Mouse (Mus musculus): ENCODE results near the gene Setd3. TPM values are rescaled to one million over a fixed set of nuclear protein-coding genes. Genes with fewer than 3 reads are reported as not detected.

The Setd3 gene
- total and polyA plus RNA-seq, 3 experiments = 40.1 to 59.9 TPM; not detected in 1

GRCm38 (mm10) chr12:108120434-108120833, 58.7 kb downstream of the Setd3 start:
- DNase-seq (ENCODE audit: low read depth, low spot score) = no peak
- Histone ChIP-seq H3K4me1 (ENCODE audit: control insufficient read depth in 1 of 2, insufficient read depth in 2 of 2, low read length in 2 of 2) (no peaks in the 10 kb centered on the region), H3K36me3 (ENCODE audit: control insufficient read depth in 1 of 2, insufficient read depth in 2 of 2, low read length in 2 of 2) (peaks cover 0 to 3% of the 10 kb centered on the region in 2 experiments; a peak in 1 of 4 replicates), H3K27ac (ENCODE audit: control insufficient read depth, low read depth, low read length) (no peak overlapping the region), H3K9ac (ENCODE audit: control insufficient read depth, low read depth, low read length, poor library complexity, severe bottlenecking) (no peak overlapping the region), H3K9me3 (replicated peaks; ENCODE audit: insufficient read depth, low read length) (no peaks in the 10 kb centered on the region), H3K79me2 (ENCODE audit: control insufficient read depth, insufficient read depth, low read length, poor library complexity) (peaks cover 1% of the 10 kb centered on the region; the same call in 1 of the 2 replicates), H3K4me3 (ENCODE audit: control insufficient read depth in 1 of 2, insufficient read depth in 1 of 2, low read depth in 2 of 2, low read length in 2 of 2) (no peak overlapping the region), H3K27me3 (ENCODE audit: control insufficient read depth in 1 of 2, insufficient read depth in 2 of 2, low read length in 2 of 2) (no peaks in the 10 kb centered on the region)
- TF ChIP-seq MEF2A (IDR thresholded peaks at IDR 0.05; ENCODE audit: extremely low read depth, insufficient replicate concordance, low read depth, low read length, poor library complexity, severe bottlenecking) (no peak), CTCF (IDR thresholded peaks at IDR 0.05 in 2 of 3, conservative IDR thresholded peaks at IDR 0.05 in 1 of 3; ENCODE audit: control insufficient read depth in 1 of 3, insufficient read depth in 1 of 3, low read depth in 2 of 3, low read length in 3 of 3, poor library complexity in 1 of 3, severe bottlenecking in 1 of 3) (no peak), ELF1 (IDR thresholded peaks at IDR 0.05; ENCODE audit: low read depth, low read length) (no peak), CHD2 (IDR thresholded peaks at IDR 0.05; ENCODE audit: low read length) (no peak), NRF1 (IDR thresholded peaks at IDR 0.05; ENCODE audit: insufficient read depth, low read depth, low read length, poor library complexity, severe bottlenecking) (no peak), NELFE (IDR thresholded peaks at IDR 0.05; ENCODE audit: low read depth, low read length) (no peak), ZC3H11A (IDR thresholded peaks at IDR 0.05; ENCODE audit: low read depth, low read length) (no peak), ETS1 (IDR thresholded peaks at IDR 0.05; ENCODE audit: low read depth, low read length) (no peak), RCOR1 (IDR thresholded peaks at IDR 0.05; ENCODE audit: low read depth, low read length) (no peak)

- no peak overlapping the region for H3K4me3 ChIP-seq (ENCODE audit: control insufficient read depth in 1 of 2, insufficient read depth in 1 of 2, low read depth in 2 of 2, low read length in 2 of 2)
- H3K79me2 ChIP-seq (ENCODE audit: control insufficient read depth, insufficient read depth, low read length, poor library complexity) = peaks cover 1% of the 10 kb centered on the region; the same call in 1 of the 2 replicates
- peaks cover 0 to 3% of the 10 kb centered on the region in 2 experiments; a peak in 1 of 4 replicates for H3K36me3 ChIP-seq (ENCODE audit: control insufficient read depth in 1 of 2, insufficient read depth in 2 of 2, low read length in 2 of 2)
- no peaks in the 10 kb centered on the region for H3K9me3 ChIP-seq (replicated peaks; ENCODE audit: insufficient read depth, low read length)
- H3K4me1 ChIP-seq (ENCODE audit: control insufficient read depth in 1 of 2, insufficient read depth in 2 of 2, low read length in 2 of 2) = no peaks in the 10 kb centered on the region
- no peak overlapping the region for H3K9ac ChIP-seq (ENCODE audit: control insufficient read depth, low read depth, low read length, poor library complexity, severe bottlenecking)
- DNase-seq (ENCODE audit: low read depth, low spot score) = no peak
- H3K27ac ChIP-seq (ENCODE audit: control insufficient read depth, low read depth, low read length) = no peak overlapping the region
- no peaks in the 10 kb centered on the region for H3K27me3 ChIP-seq (ENCODE audit: control insufficient read depth in 1 of 2, insufficient read depth in 2 of 2, low read length in 2 of 2)
- no peak for TF ChIP-seq NELFE (IDR thresholded peaks at IDR 0.05; ENCODE audit: low read depth, low read length)
- no peak for TF ChIP-seq TBP (IDR thresholded peaks at IDR 0.05; ENCODE audit: low read depth, low read length)
- TF ChIP-seq MEF2A (IDR thresholded peaks at IDR 0.05; ENCODE audit: extremely low read depth, insufficient replicate concordance, low read depth, low read length, poor library complexity, severe bottlenecking) = no peak
- TF ChIP-seq MYC (IDR thresholded peaks at IDR 0.05; ENCODE audit: low read depth, low read length) = no peak
- TF ChIP-seq CTCF (IDR thresholded peaks at IDR 0.05 in 2 of 3, conservative IDR thresholded peaks at IDR 0.05 in 1 of 3; ENCODE audit: control insufficient read depth in 1 of 3, insufficient read depth in 1 of 3, low read depth in 2 of 3, low read length in 3 of 3, poor library complexity in 1 of 3, severe bottlenecking in 1 of 3) = no peak
- no peak for TF ChIP-seq MAFK (IDR thresholded peaks at IDR 0.05; ENCODE audit: borderline replicate concordance, low read depth, low read length)
- TF ChIP-seq MYB (IDR thresholded peaks at IDR 0.05; ENCODE audit: low read depth, low read length) = no peak
These were observed 59.2 kb downstream of the Setd3 start for GRCm38 (mm10) chr12:108119930-108120329.

All from MEL (cell line).